Mouse (Mus musculus) ovary, adult 18-20 months (tissue): ENCODE data around the gene Tcf7l1.

Experiments
- DNase-seq: peaks from one replicate; pipeline ENCODE4 v3.0.0; 2022; ENCODE audit warnings: low spot score, mixed read lengths

Tcf7l1 gene

DNA sequence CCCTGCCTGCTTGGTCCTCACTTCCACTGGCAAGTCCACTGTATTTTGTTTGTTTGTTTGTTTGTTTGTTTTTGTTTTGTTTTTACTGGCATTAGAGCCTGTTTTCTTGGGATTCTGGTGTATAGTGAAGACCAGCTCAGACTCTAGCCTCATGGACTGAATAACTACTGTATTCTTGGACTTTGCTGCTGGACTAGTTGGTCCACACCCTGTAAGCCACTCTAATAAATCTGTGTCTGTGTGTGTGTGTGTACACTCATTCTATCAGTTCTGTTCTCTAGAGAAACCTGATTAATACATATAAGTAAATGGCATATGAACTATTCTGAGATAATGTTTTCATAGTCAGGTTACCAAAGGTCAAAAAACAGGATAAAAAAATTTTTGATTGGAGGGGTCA lies 198.9 kb downstream of the Tcf7l1 start:
- no peak for DNase-seq

DNA sequence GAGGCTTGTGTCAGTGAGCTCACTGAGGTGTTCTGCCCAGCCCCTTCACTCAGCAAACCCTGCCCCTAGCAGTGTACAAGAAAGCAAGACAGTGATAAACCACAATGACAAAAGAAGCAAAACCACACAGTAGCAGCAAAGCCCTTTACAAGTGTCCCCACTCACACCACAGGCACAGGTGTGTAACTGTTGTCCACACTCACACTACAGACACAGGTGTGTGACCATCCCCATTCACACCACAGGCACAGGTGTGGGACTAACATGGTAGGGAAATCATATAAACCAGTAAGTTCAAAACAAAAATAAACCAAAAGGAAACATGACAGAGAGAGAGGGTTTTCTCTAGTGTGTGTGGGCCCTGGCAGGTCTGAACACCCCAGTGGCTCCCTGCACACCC lies 200.7 kb downstream of the Tcf7l1 start:
- DNase-seq, result no peak

DNA sequence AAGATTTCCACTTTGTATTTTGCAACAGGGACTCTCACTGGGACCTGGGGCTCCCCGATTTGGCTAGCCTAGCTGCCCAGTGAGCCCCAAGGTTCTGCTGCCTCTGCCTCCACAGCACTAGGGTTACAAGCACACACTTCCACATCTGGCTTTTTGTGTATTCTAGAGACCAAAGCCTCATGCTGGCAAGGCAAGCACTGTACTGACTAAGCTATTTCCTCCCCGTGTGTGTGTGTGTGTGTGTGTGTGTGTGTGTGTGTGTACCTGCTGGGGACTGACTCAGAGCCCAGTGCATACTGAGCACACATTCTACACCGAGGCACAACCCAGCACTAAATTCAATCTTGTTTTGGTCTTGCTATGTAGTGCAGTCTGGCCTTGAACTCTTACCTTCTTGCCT lies 202.4 kb downstream of the Tcf7l1 start:
- no peak for DNase-seq

DNA sequence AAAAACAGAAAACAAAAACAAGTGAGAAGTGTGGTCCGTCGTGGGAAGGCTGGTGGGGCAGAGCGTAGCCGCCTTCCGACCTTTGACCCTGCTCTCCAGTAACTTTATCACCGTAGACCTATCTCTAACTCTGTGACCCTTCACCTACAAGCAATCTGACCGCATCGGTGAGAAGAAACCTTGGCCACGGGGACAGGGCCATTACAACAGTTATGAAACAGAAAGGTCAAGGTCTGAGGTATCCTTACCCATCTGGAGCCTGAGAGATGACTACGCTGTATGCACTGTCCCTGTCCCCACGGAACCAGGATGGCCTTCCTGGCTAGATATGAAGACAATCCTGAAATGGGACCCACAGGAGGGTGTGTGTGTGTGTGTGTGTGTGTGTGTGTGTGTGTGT lies 204.9 kb downstream of the Tcf7l1 start:
- no peak for DNase-seq

DNA sequence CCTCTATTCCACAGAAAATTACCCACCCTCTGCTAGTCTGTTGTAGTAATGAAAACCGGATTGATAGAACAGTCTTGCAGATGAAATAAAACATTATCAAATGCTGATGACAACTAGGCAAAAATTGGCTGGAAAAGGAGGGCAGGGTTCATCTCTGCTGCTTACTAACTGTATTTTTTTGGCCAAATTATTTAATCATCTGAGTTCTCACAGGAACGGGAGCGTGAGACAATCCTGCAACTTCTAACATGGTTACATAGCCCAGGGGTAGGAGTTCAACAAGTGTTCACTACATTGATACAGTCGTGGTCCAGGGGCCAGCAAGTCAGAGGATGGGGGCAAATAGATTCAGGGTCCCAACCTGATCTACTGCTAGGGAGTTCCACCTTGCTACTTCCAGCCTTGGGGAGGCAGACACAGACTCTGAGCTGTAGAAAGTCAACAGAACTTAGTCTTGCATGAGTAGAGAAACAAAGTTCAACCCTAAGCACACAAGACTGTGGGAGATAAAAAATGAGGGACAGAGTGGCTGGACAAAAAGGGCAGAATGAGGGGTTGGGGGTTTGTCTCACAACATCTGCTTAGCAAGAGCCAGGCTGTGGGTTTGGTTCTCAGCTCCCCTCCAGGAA lies 205.7 kb downstream of the Tcf7l1 start:
- DNase-seq, result no peak

DNA sequence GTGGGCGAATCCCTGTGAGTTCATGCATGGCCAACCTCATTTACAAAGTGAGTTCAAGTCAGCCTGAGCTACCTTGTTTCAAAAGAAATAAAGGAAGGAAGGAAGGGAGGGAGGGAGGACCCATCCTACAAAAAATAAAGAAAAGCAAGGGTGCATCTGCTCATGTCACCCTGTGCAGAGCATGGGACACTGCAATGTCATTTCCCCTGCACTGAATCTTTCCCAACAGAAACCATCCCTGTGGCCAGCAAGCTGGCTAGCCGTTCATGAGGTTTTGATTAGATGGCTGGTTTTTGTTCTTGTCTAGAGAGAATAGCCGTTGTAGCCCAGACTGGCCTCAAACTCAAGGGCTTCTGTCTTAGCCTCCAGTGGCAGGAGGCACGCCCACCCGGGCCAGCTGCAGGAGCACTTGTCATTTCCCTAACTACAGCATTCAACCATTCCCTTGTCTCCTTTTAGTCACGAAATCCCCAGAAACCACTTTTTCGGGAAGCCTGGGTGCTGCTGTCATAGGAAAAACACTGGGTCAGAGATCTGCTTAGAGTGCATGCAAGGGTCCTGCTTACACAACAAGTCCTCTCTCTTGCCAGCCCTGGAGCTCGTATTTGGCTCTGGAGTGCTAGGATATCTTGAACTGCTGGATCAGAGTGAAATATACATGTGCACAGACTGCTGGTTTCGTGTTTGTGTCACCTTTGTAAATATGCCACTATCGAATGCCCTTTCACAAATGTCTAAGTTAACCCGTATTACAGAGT lies 207.2 kb downstream of the Tcf7l1 start:
- DNase-seq, result no peak
